Mouse (Mus musculus): ENCODE measurements around the gene Gm7029. TPM values are rescaled to one million over a fixed set of nuclear protein-coding genes. Genes with fewer than 3 reads are reported as not detected.

The Gm7029 gene
- polyA plus RNA-seq, 1 experiment, result not detected

DNA sequence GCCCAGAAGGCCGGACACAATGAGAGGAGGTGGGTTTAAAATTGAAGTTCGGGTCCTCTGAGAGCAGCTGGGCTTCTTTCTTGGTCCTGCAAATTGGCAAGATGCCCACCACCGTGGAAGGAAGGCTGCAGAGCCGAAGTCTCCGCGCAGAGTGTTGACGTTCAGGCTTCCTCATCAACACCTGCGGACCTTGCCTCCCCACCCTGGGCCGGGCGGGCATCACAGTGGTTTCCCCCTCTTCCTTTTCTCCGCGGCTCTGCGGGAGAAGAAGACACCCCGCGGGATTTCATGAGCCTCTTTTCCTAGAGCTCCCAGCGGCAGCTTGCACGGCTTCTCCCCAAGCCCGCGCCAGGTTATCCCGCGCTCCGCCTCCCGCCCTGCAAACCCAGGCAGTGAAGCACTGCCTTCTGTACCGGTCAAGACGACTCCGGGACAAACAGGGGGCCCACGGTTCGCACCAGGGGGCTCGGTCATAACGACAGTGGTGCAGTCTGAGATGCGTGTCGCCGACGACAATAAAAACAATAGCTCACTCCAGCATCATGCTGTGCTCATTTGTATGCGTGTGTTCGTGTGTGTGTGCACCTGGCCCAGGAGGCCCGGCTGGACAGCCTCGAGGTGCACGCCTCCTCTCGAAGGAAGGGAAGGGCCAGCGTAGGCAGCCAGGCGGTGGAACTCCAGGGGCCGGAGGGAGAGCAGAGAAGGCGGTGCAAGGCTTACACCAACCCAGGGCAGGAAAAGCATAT, 34.9 kb downstream of the Gm7029 start:
- TF ChIP-seq POLR2A (IDR thresholded peaks at IDR 0.05; ENCODE audit: borderline replicate concordance, low read depth, low read length) (no peak), CTCF (IDR thresholded peaks at IDR 0.05; ENCODE audit: low read depth, low read length) (no peak)
- H3K4me1 ChIP-seq (ENCODE audit: control insufficient read depth, insufficient read depth, low read length), result peaks cover 12% of the 10 kb centered on the region
- H3K27ac ChIP-seq (ENCODE audit: insufficient read depth, low read depth, low read length), result peak overlapping the region; percentile 40
- peak overlapping the region; percentile 74 for H3K4me3 ChIP-seq (ENCODE audit: insufficient read depth, low read length)

DNA sequence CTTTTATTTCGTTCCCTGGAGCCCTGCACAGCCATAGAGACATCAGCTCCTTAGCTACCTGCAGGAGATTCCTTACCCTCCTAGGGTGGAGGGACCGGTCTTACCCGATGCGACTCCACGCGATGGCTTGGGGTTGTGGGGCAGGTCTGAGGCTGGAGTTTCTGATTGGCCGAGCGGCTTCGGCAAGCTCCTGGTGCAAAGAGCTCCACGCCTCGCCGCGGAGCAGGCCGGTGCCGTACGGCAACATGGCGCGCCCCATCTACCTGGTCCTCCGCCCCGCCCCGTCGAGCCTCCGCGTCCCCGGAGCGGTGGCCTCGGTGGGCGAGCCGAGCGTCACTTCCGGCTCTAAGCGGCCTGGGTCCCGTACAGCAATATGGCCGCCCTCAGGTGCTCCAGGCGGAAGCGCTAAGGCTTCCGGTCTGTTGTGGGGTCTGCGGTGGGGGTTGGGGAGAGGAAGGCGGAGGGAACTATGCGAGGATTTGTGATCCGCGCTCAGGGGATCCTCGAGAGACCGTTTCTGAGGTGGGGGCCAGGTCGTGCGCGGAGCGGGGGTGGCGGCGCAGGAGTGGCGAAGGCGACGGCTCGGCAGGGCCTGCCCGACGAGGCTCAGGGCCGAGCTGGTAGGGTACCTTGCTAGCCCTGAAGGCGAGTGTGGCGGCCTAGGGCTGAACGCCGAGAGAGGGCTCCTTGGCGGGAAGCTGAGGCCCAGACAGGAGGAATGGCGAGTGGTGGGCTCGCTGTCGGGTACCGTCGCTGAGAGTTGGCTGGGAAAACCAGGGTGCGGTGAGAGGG, 35.6 kb downstream of the Gm7029 start, which contains the start of gene Daxx:
TSS of gene Daxx (plus strand) at position 338 of the 792 bp plus-strand sequence.
- Histone ChIP-seq H3K4me1 (ENCODE audit: control insufficient read depth, insufficient read depth, low read length) (peaks cover 6% of the 10 kb centered on the region), H3K27ac (ENCODE audit: insufficient read depth, low read depth, low read length) (peak within 1 kb of the TSS; percentile 82), H3K4me3 (ENCODE audit: insufficient read depth, low read length) (peak within 1 kb of the TSS; percentile 96)
- TF ChIP-seq CTCF (IDR thresholded peaks at IDR 0.05; ENCODE audit: low read depth, low read length) (no peak), POLR2A (IDR thresholded peaks at IDR 0.05; ENCODE audit: borderline replicate concordance, low read depth, low read length) (no peak)

DNA sequence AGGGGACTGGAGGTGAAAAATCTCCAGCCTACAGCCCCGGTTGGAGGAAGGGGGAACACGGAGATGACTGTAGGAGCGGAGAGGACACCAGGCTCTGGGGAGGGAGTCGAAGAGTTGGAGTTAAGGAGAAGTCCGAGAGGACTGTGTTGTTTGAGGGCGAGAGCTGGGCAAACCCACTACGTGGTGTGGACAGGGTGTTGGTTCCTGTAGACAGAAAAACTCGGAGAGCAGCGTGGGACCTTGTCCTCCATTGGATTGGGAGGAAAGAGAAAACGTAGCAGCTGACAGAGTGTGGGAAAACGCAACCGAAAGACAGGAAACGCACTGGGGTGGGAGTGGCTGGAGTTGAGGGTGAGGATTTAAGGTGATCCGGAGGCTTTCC, 36.2 kb downstream of the Gm7029 start:
- Histone ChIP-seq H3K27ac (ENCODE audit: insufficient read depth, low read depth, low read length) (peak overlapping the region; percentile 82), H3K4me1 (ENCODE audit: control insufficient read depth, insufficient read depth, low read length) (peaks cover 6% of the 10 kb centered on the region), H3K4me3 (ENCODE audit: insufficient read depth, low read length) (peak overlapping the region; percentile 96)
- TF ChIP-seq CTCF (IDR thresholded peaks at IDR 0.05; ENCODE audit: low read depth, low read length) (no peak), POLR2A (IDR thresholded peaks at IDR 0.05; ENCODE audit: borderline replicate concordance, low read depth, low read length) (no peak)

DNA sequence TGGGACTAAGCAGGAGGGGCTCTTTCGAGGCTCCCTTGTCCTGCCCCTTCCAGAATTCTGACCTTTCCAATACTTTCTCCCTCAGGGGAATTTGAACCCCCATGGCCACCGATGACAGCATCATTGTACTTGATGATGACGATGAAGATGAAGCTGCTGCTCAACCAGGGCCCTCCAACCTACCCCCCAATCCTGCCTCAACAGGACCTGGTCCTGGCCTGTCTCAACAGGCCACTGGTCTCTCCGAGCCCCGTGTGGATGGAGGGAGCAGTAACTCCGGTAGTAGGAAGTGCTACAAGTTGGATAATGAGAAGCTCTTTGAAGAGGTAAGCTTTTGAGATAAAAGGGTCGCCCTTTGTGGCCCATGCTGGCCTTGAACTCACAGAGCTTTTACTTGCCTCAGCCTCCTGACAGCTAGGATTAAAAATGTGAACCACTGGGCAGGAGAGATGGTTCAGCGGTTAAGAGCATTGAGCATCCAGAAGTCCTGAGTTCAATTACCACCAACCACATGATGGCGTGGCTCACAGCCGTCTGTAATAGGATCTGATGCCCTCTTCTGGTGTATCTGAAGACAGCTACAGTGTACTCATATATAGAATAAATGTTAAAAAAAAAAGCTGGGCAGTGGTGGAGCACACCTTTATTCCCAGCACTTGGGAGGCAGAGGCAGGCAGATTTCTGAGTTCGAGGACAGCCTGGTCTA, 36.9 kb downstream of the Gm7029 start:
- no peak for TF ChIP-seq POLR2A (IDR thresholded peaks at IDR 0.05; ENCODE audit: borderline replicate concordance, low read depth, low read length)
- no peak for TF ChIP-seq CTCF (IDR thresholded peaks at IDR 0.05; ENCODE audit: low read depth, low read length)
- Histone ChIP-seq H3K4me1 (ENCODE audit: control insufficient read depth, insufficient read depth, low read length) (peaks cover 8% of the 10 kb centered on the region), H3K27ac (ENCODE audit: insufficient read depth, low read depth, low read length) (peak overlapping the region; percentile 82; the same call in 1 of the 2 replicates)

DNA sequence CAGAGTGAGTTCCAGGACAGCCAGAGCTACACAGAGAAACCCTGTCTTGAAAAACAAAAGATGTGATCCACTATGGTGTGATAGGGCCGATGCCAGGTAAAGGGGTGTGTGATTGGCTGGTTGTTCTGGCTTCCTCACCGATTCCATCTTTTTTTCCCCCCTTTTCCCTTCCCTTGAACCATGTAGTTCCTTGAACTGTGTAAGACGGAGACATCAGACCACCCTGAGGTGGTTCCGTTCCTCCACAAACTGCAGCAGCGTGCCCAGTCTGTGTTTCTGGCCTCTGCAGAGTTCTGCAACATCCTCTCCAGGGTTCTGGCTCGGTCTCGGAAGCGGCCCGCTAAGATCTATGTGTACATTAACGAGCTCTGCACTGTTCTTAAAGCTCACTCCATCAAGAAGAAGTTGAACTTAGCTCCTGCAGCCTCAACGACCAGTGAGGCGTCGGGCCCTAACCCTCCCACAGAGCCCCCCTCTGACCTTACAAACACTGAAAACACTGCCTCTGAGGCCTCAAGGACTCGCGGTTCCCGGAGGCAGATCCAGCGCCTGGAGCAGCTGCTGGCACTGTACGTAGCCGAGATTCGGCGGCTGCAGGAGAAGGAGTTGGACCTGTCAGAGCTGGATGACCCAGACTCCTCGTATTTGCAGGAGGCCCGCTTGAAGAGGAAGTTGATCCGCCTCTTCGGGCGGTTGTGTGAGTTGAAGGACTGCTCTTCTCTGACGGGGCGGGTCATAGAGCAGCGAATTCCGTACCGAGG, 37.6 kb downstream of the Gm7029 start:
- no peak for TF ChIP-seq CTCF (IDR thresholded peaks at IDR 0.05; ENCODE audit: low read depth, low read length)
- no peak for TF ChIP-seq POLR2A (IDR thresholded peaks at IDR 0.05; ENCODE audit: borderline replicate concordance, low read depth, low read length)
- no peak overlapping the region for H3K4me3 ChIP-seq (ENCODE audit: insufficient read depth, low read length)
- peaks cover 8% of the 10 kb centered on the region for H3K4me1 ChIP-seq (ENCODE audit: control insufficient read depth, insufficient read depth, low read length)
- H3K27ac ChIP-seq (ENCODE audit: insufficient read depth, low read depth, low read length), result no peak overlapping the region

More for the DNA sequence above, 36.9 kb downstream of the Gm7029 start:
- H3K4me3 ChIP-seq (ENCODE audit: insufficient read depth, low read length), result peak overlapping the region; percentile 96

DNA sequence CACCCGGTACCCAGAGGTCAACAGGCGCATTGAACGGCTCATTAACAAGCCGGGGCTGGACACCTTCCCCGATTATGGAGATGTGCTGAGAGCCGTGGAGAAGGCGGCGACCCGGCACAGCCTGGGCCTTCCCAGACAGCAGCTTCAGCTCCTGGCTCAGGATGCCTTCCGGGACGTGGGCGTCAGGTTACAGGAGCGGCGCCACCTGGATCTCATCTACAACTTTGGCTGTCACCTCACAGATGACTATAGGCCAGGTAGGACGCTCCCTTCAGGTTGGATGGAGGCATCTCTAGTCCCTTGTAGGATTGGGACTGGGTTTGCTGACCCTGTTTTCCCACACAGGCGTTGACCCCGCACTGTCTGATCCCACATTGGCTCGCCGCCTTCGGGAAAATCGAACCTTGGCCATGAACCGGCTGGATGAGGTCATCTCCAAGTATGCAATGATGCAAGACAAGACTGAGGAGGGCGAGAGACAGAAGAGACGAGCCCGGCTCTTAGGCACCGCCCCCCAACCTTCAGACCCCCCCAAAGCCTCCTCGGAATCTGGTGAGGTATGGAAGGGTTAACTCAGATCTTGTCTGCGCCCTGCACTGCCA, 38.3 kb downstream of the Gm7029 start:
- Histone ChIP-seq H3K4me3 (ENCODE audit: insufficient read depth, low read length) (no peak overlapping the region), H3K27ac (ENCODE audit: insufficient read depth, low read depth, low read length) (no peak overlapping the region), H3K4me1 (ENCODE audit: control insufficient read depth, insufficient read depth, low read length) (peaks cover 8% of the 10 kb centered on the region)
- no peak for TF ChIP-seq CTCF (IDR thresholded peaks at IDR 0.05; ENCODE audit: low read depth, low read length)
- TF ChIP-seq POLR2A (IDR thresholded peaks at IDR 0.05; ENCODE audit: borderline replicate concordance, low read depth, low read length), result no peak

DNA sequence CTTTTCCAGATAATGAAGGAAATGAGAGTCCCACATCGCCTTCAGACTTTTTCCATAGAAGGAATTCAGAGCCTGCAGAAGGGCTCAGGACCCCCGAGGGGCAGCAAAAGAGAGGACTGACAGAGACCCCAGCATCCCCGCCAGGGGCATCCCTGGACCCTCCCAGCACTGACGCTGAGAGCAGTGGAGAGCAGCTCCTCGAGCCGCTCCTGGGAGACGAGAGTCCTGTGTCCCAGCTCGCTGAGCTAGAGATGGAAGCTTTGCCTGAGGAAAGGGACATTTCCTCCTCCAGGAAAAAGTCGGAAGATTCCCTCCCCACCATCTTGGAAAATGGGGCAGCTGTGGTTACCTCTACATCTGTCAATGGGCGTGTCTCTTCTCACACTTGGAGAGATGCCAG, 39.6 kb downstream of the Gm7029 start:
- no peak overlapping the region for H3K27ac ChIP-seq (ENCODE audit: insufficient read depth, low read depth, low read length)
- no peak overlapping the region for H3K4me3 ChIP-seq (ENCODE audit: insufficient read depth, low read length)
- H3K4me1 ChIP-seq (ENCODE audit: control insufficient read depth, insufficient read depth, low read length), result peaks cover 6% of the 10 kb centered on the region
- TF ChIP-seq POLR2A (IDR thresholded peaks at IDR 0.05; ENCODE audit: borderline replicate concordance, low read depth, low read length) (no peak), CTCF (IDR thresholded peaks at IDR 0.05; ENCODE audit: low read depth, low read length) (no peak)

DNA sequence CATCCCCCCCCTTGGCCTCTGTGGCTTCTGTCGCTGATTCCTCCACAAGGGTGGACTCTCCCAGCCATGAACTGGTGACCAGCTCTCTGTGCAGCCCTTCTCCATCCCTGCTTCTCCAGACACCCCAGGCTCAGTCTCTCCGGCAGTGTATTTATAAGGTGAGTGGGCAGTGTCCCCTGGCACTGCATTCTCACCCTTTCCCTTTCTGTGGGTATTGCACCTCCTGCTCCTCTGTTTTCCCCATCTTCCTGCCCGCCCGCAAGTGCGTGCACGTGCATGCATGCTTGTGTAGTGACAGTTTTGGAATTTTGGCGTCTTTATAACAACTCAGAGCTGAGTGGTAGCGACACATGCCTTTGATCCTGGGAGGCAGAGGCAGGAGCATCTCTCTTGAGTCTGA, 40.3 kb downstream of the Gm7029 start:
- Histone ChIP-seq H3K4me1 (ENCODE audit: control insufficient read depth, insufficient read depth, low read length) (peaks cover 9% of the 10 kb centered on the region), H3K4me3 (ENCODE audit: insufficient read depth, low read length) (no peak overlapping the region), H3K27ac (ENCODE audit: insufficient read depth, low read depth, low read length) (no peak overlapping the region)
- TF ChIP-seq CTCF (IDR thresholded peaks at IDR 0.05; ENCODE audit: low read depth, low read length) (no peak), POLR2A (IDR thresholded peaks at IDR 0.05; ENCODE audit: borderline replicate concordance, low read depth, low read length) (no peak)

DNA sequence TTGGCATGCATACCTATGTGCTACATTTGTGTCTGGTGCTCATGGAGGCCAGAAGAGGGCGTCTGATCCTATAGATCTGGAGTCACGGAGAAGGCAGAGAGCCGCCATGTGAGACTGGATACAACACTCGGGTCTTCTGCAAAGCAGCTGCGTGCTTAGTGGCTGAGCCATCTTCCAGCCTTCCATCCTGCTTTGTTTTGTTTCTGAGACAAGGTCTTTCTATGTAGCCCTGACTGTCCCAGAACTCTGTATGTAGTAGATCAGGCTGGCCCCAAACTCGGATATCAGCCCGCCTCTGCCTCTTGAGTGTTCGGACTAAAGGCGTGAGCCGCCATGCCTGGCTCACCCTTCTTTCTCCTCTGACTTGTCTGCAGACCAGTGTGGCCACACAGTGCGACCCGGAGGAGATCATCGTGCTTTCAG, 41.3 kb downstream of the Gm7029 start:
- no peak overlapping the region; the same call in 1 of the 2 replicates for H3K4me3 ChIP-seq (ENCODE audit: insufficient read depth, low read length)
- TF ChIP-seq CTCF (IDR thresholded peaks at IDR 0.05; ENCODE audit: low read depth, low read length) (0 out of 2 replicates have a peak, but pooled peaks have one; percentile 10), POLR2A (IDR thresholded peaks at IDR 0.05; ENCODE audit: borderline replicate concordance, low read depth, low read length) (no peak)
- H3K4me1 ChIP-seq (ENCODE audit: control insufficient read depth, insufficient read depth, low read length), result peaks cover 11% of the 10 kb centered on the region
- no peak overlapping the region for H3K27ac ChIP-seq (ENCODE audit: insufficient read depth, low read depth, low read length)

All from bone marrow macrophage, adult 2 months (primary cell).